Mouse (Mus musculus) heart, postnatal 4 days (tissue): ENCODE measurements at regions not wholly inside any gene's neighbourhood (a gene's known extent, or its start where the extent isn't known, plus 50 kb on each side); places are given as distances from the start of the nearest gene placed in this dataset.
A peak's percentile ranks its signal among the peaks of the same experiment; 100 is the strongest.

Experiments used
- DNase-seq: peaks from one replicate; pipeline ENCODE4 v3.0.0; 2021

GRCm38 (mm10) chr13:51227836-51228235 is 57.0 kb downstream of the Nxnl2 start:
- DNase-seq, result no peak

GRCm38 (mm10) chr13:51228862-51229770 is 58.3 kb downstream of the Nxnl2 start:
- DNase-seq, result peak; percentile 11

GRCm38 (mm10) chr13:51229862-51230261 is 59.0 kb downstream of the Nxnl2 start:
- no peak for DNase-seq

GRCm38 (mm10) chr13:51231586-51231985 is 60.8 kb downstream of the Nxnl2 start:
- no peak for DNase-seq

DNA sequence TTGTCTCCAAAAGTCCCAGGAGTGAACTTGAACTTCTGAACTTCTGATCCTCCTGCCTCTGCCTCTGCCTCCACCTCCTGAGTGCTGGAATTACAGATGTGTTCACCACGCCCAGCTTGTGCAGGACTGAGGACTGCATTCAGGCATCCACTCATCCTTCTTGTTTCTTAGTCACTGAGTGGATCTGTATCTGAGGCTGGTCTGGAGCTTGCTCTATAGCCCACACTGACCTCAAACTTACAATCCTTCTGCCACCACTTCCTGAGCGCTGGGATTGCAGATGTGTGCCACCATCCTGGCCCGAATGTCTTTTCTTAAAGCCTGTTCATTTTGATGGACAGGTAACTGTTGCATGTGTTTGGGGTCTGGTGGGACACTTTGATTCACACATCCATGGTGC is 76.6 kb downstream of the Nxnl2 start:
- DNase-seq, result no peak

DNA sequence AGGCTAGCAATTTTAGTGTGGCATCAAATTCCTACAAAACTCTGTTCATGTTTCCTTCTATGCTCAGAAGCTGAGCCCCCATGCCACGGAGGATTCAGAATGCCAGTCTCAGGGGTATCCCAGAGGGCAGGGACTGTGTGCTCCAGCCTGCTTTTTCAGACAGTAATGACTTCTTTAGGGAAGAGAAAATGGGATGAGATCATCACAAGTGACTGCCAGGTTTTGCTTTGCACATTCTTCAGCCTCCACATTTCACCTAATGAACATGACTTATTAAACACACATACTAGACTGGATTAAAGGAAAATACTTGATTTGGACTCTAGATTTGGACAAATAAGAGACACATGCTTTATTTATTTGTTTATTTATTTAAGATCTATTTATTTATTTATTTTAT is 82.5 kb downstream of the Nxnl2 start:
- DNase-seq, result no peak

DNA sequence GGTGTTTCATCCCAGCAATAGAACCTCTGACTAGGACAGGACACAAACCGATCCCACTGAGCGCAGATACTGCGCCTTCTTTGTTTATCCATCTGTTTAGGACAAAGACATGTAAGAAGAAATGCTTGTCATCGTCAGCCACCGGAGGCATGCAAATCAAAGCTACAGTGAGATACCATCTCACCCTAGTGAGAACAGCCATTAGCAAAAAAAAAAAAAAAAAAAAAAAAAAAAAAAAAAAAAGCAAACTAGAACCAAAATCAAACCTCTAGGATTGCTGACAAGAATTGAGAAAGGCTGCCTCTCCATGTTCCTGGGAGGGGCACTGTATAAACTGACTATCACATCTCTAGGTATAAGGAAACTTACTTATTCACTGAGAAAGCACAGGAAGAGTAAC is 84.9 kb downstream of the Nxnl2 start:
- no peak for DNase-seq

DNA sequence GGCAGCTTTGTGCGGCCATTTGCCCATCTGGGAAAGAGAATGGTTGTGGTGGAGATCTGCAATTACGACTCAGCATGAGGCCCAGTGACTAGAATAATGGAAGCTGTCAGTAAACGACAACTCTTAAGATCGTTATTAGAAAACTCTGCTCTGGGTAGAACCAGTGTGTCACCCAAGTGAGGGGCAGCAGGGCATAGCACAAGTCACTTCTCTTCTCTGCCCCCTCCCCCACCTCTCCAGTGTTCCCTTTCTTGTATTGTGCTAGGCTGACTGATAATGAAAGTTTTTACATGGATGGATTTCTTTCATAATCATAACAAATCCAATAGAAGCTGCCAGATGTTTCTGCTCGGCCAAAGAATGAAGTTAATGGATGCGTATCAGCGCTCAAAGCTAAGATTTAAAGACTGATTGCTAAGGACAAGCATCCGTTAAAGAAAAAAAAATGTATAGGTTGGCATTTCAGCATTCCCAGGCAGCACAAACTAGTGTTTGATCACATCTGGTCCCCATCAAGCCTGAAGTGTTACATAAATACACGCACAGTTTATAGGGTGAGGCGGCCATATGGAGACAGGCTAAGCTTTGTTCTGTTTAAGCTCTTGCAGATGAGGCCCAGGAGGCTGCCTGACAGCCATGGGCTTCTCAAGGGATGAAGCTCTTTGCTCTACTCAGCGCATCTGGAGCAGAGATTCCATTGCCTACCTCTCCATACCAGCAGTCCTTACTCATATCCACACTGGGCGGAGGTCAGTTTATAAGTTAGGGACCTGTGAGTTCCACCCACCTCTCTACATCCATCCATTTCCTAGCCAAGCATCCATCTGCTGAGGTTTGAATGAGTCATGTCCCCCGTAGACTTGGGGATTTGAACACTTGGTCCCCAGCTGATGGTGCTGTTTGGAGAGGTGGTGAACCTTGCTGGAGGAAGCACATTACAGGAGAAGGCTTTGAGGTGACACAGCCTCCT is 88.2 kb downstream of the Nxnl2 start:
- no peak for DNase-seq

GRCm38 (mm10) chr13:51261619-51262018 is 90.8 kb downstream of the Nxnl2 start:
- no peak for DNase-seq

GRCm38 (mm10) chr13:51272786-51273185 is 102.0 kb downstream of the Nxnl2 start:
- DNase-seq, result no peak

DNA sequence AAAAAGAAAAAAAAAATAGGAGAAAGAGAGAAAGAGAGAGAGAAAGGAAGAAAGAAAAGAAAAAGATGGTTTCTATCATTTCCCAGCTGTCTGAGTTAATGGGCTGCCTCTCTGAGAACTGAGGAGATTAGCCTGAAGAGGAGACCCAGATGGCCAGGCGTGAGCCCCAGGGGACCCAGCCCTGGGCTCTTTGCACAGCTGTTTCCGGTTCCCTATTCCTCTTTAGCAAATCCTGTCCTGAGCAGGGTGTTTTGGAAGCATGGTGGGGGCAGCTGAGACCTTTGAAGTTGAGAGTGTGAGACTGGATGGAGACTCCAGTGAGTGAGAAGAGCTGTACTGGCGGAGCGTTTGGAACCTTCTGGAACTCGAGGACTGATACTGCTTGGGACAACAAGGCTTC is 103.8 kb downstream of the Nxnl2 start:
- DNase-seq, result peak; percentile 69

- DNase-seq, result no peak
Observed at GRCm38 (mm10) chr13:51276601-51277000, 105.8 kb downstream of the Nxnl2 start.

DNA sequence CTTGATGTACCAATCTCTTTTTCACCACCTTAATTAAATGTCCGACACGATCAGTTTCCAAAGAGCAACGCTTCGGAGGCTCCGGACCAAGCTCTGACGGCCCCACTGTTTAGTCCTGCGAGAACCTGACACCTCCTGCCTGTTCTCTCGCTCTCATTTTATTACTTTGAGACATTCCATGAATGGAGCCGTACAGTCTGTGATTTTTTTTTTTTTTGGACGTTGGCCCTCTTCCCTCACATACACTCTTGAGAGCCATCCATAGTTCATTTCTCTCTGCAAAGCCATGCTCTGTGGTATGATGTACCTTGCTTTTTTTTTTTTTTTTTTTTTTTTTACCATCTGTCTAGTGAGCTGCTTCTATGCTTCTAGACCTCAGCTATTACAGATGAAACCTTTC is 106.7 kb downstream of the Nxnl2 start:
- no peak for DNase-seq

DNA sequence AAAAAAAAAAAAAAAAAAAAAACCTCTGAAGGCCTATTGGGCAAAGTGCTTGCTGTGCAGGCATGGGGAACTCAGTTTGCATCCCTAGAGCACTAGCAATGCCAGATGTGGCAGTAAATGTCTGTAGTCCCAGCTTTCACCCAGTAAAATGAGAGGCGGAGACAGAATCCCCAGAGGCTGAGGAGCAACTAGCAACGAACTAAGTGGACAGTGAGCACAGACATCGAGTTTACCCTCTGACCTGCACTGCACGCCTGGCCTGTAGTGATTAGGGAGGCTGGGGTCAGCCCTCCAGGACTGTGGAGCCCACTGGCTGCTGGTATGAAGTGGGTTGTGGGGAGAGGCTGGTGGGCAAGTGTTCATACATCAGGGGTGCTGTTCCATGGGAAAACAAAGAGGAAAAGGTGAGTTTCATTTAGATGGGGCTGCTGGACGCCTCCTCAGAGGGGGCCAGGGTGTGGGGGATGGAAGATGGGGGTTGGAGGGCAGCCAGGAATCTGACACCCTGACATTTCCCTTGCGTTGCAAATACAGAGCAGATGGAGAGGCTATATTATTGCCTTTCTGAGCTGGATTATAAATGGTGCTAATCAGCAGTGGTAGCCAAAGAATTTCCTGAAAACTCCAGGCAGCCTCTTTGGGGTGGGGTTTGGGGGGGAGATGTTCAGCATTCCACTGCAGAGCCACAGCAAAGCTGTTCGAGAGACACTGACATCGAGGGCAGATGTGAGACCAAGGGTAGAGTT is 109.0 kb downstream of the Nxnl2 start:
- DNase-seq, result peak; percentile 61

DNA sequence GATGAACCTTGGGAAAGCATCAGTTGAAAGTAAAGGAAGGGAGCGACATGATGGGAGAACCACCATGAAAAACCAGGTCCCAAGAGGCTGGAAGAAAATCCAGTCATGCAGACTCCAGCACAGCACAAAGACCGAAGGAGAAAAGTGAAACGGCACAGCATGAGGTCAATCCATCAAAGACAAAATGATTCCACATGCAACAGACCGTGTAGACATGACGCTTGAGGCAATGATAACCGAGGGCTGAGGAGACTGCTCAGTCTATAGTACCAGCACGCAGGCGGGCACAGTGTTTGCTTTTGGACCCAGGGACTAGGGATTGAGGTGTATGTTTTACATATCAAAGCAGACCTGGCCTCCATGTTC is 109.5 kb downstream of the Nxnl2 start:
- no peak for DNase-seq

DNA sequence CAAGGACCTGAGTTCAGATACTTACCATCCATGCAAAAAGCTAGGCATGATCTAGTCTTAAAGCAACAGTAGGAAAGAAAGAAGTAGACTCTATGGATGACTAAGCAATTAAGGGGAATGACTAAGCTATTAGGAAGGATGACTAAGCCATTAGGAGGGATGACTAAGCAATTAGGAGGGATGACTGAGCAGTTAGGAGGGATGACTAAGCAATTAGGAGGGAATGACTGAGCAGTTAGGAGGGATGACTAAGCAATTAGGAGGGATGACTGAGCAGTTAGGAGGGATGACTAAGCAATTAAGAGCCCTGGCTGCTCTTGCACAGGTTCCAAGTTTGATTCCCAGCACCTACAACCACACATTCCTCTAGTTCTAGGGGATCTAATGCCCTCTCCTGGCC is 113.9 kb downstream of the Nxnl2 start:
- DNase-seq, result no peak

- DNase-seq, result no peak
Observed at GRCm38 (mm10) chr13:51289442-51289841, 118.6 kb downstream of the Nxnl2 start.

DNA sequence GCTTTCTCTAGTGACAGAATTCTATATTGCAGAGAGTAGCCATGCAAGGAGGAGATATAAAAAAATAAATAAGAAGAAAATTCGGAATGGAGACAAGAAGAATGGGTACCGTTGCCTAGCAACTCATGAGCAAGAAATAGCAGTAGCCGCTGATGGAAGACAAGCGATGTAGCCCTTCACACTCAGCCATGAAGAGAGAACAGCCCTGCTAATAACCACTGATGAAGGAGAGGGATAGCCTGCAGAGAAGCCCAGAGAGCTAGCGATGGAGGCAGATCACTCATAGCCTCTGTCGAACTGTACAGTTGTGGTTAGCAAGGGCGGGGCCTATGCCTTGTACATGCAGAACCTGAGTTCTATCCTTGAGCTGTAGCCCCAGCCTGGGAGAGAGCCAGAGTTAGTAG is 118.4 kb upstream of the S1pr3 start:
- DNase-seq, result no peak

DNA sequence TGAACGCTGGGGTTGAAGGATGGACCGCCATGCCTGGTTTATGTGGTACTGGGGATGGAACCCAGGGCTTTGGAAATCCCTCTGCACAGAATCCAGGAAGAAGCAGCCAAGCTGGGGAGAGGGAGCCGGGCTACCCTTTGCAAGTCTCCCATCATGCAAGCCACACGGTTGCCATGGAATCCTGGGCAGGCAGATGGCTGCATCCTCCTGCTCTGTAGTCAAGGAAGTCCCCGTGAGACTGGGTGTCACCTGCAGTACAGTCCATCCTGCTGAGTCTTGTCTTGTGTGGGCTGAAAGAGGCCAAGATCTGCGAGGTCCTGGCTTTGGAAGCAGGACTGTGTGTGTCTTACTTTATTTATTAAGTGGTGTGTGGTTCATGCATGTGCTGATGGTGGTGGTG is 117.5 kb upstream of the S1pr3 start:
- no peak for DNase-seq

DNA sequence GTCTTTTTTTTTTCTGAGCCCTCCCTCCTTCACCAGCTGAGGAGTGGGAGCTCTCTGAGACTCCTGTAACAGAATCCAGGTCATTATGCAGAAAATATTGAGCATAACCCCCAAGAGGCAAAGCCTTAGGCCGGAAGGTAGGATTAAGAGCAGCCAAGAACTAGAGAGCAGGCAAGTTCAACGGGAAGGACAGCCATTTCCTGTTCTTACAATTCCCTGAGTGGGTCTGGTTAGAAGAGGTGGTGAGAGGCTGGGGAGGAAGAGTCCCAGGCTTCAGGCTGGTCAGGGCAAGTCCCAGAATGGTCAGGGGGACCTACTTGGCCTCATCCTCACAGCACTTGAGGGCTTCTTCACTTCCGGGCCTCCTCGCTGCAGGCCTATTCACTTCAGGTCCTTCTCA is 115.4 kb upstream of the S1pr3 start:
- no peak for DNase-seq

- DNase-seq, result no peak
Observed at GRCm38 (mm10) chr13:51295872-51296271, 112.6 kb upstream of the S1pr3 start.

- no peak for DNase-seq
Observed at GRCm38 (mm10) chr13:51297231-51297880, 111.1 kb upstream of the S1pr3 start.
